In the genomic region with DNA sequence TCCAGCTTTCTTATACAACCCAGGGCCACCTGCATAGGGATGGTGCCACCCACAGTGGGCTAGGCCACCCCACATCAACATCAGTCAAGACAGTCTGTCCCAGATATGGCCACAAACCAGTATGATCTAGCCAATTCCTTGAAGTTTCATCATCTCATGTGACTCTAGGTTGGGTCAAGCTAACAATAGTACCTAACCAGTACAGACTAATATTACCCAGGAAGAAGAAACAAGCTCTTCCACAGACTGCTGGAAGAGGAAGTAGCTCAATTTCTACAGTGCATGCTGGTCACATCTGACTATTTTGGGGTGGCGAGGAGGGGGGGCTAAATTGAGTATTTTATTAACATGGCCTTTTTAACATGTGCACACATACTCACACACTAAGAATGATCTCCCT, we compare ENCODE assay signal across 22 mouse cellular contexts. TPM values are rescaled to one million over a fixed set of nuclear protein-coding genes. Genes with fewer than 3 reads are reported as not detected.
DNase-seq lines count a peak whose midpoint lies in the region; ATAC-seq and TF ChIP-seq lines count a peak whose summit lies in the region.
"Had no signal": no experiment of that assay in that cellular context is flagged by ENCODE, and none has a peak within 500 bp of the region (broad histone marks: within the 10 kb centered on the region; RNA-seq: fewer than 3 reads in every experiment).

No protein-coding gene starts in this region.

- no peaks in the 10 kb centered on the region for H3K4me1 ChIP-seq in lung, postnatal 0 days (ENCODE audit: insufficient read depth, low read depth, low read length)
- H3K4me1 ChIP-seq in CH12.LX (ENCODE audit: control insufficient read depth in 1 of 2, insufficient read depth in 2 of 2) = peaks cover 23 to 55% of the 10 kb centered on the region in 2 experiments
- no peaks in the 10 kb centered on the region; the same call in 1 of the 2 replicates for H3K4me1 ChIP-seq in liver, postnatal 0 days (ENCODE audit: insufficient read depth)
- peaks cover 10% of the 10 kb centered on the region for H3K4me1 ChIP-seq in small intestine, adult 2 months (ENCODE audit: control insufficient read depth, insufficient read depth, insufficient read length, low read length)
- H3K4me1 ChIP-seq in forebrain, embryonic 13.5 days = no peaks in the 10 kb centered on the region
- H3K4me1 ChIP-seq: embryonic facial prominence, embryonic 10.5 days; forebrain, embryonic 12.5 days; heart, embryonic 12.5 days; midbrain, embryonic 10.5 days had no signal

- DNase-seq in lung, postnatal 0 days (ENCODE audit: low spot score) = peak; percentile 41
- DNase-seq in lung, adult 18-20 months = no peak
- DNase-seq in CH12.LX (ENCODE audit: extremely low read depth) = no peak
- no peak for DNase-seq in liver, postnatal 0 days
- DNase-seq in urinary bladder, postnatal 10 days (ENCODE audit: low spot score) = no peak
- DNase-seq: adrenal gland, adult 8-10 months; cerebellum, adult 11-12 months; cerebellum, postnatal 25 days; heart, adult 11 months; heart, postnatal 14 days; layer of hippocampus, postnatal 36 days; right cerebral cortex, adult 18-20 months had no signal

- TF ChIP-seq RAD21 in CH12.LX (IDR thresholded peaks at IDR 0.05; ENCODE audit: low read depth, low read length) = no peak

- no peaks in the 10 kb centered on the region for H3K27me3 ChIP-seq in lung, postnatal 0 days (replicated peaks; ENCODE audit: insufficient read depth, low read length)
- no peaks in the 10 kb centered on the region for H3K27me3 ChIP-seq in CH12.LX (replicated peaks)
- no peaks in the 10 kb centered on the region for H3K27me3 ChIP-seq in liver, postnatal 0 days (ENCODE audit: insufficient read depth, low read length)
- no peaks in the 10 kb centered on the region for H3K27me3 ChIP-seq in small intestine, adult 2 months (ENCODE audit: control insufficient read depth, insufficient read depth, low read length)
- no peaks in the 10 kb centered on the region for H3K27me3 ChIP-seq in forebrain, embryonic 13.5 days
- H3K27me3 ChIP-seq: forebrain, embryonic 12.5 days; heart, embryonic 12.5 days; Patski had no signal

- no peaks in the 10 kb centered on the region; the same call in 1 of the 2 replicates for H3K36me3 ChIP-seq in lung, postnatal 0 days (ENCODE audit: insufficient read depth, low read length)
- H3K36me3 ChIP-seq in CH12.LX (replicated peaks in 1 of 2; ENCODE audit: control insufficient read depth in 1 of 2, insufficient read depth in 1 of 2, low read length in 1 of 2) = peaks cover 16 to 48% of the 10 kb centered on the region in 2 experiments
- no peaks in the 10 kb centered on the region for H3K36me3 ChIP-seq in liver, postnatal 0 days (replicated peaks; ENCODE audit: insufficient read depth, low read length)
- peaks cover 73% of the 10 kb centered on the region for H3K36me3 ChIP-seq in small intestine, adult 2 months (ENCODE audit: control insufficient read depth, insufficient read depth, low read length)
- H3K36me3 ChIP-seq in forebrain, embryonic 13.5 days (ENCODE audit: poor library complexity, severe bottlenecking) = no peaks in the 10 kb centered on the region
- H3K36me3 ChIP-seq: forebrain, embryonic 12.5 days; heart, embryonic 12.5 days; midbrain, embryonic 10.5 days had no signal

- H3K9ac ChIP-seq in lung, postnatal 0 days (replicated peaks; ENCODE audit: low read depth) = no peak overlapping the region
- no peak overlapping the region for H3K9ac ChIP-seq in CH12.LX (ENCODE audit: insufficient read depth, low read depth)
- H3K9ac ChIP-seq in liver, postnatal 0 days (replicated peaks) = no peak overlapping the region
- no peak overlapping the region for H3K9ac ChIP-seq in forebrain, embryonic 13.5 days
- H3K9ac ChIP-seq: forebrain, embryonic 12.5 days; heart, embryonic 12.5 days; hindbrain, embryonic 14.5 days had no signal

- peak; percentile 23; the same call in 1 of the 2 replicates for ATAC-seq in lung, postnatal 0 days
- ATAC-seq in liver, postnatal 0 days = 0 out of 2 replicates have a peak, but pooled peaks have one; percentile 40
- no peak for ATAC-seq in cerebellum, adult (ENCODE audit: insufficient number of reproducible peaks, low FRiP score, low TSS enrichment)
- ATAC-seq in forebrain, embryonic 13.5 days = no peak
- ATAC-seq: Patski had no signal

- dilution Hi-C loops in CH12.LX (cut with MboI; ENCODE audit: extremely low pct_ligation_motif_present, extremely low pct_unique_long_range_greater_than_20kb, low sequenced_read_pairs) = no loop called here

- H3K27ac ChIP-seq in lung, postnatal 0 days (ENCODE audit: low read length) = no peak overlapping the region
- H3K27ac ChIP-seq in CH12.LX (ENCODE audit: insufficient read depth, low read depth) = peak overlapping the region; percentile 12
- peak overlapping the region; percentile 19; the same call in 1 of the 2 replicates for H3K27ac ChIP-seq in liver, postnatal 0 days (ENCODE audit: low read depth)
- peak overlapping the region; percentile 58; the same call in 1 of the 2 replicates for H3K27ac ChIP-seq in small intestine, adult 2 months (ENCODE audit: insufficient read depth, low read depth, low read length)
- no peak overlapping the region for H3K27ac ChIP-seq in forebrain, embryonic 13.5 days
- H3K27ac ChIP-seq: embryonic facial prominence, embryonic 10.5 days; forebrain, embryonic 12.5 days; hindbrain, embryonic 14.5 days; kidney, postnatal 0 days; midbrain, embryonic 10.5 days had no signal

- TF ChIP-seq CTCF in lung, postnatal 0 days (IDR thresholded peaks at IDR 0.05) = no peak
- no peak for TF ChIP-seq CTCF in CH12.LX (conservative IDR thresholded peaks at IDR 0.05 in 1 of 2, IDR thresholded peaks at IDR 0.05 in 1 of 2; ENCODE audit: low read depth in 2 of 2, low read length in 2 of 2)
- no peak for TF ChIP-seq CTCF in liver, postnatal 0 days (IDR thresholded peaks at IDR 0.05; ENCODE audit: low read depth)
- TF ChIP-seq CTCF in small intestine, adult 2 months (IDR thresholded peaks at IDR 0.05; ENCODE audit: extremely low read depth, insufficient read length, insufficient replicate concordance, low read depth, low read length) = no peak

- H3K4me3 ChIP-seq in lung, postnatal 0 days (ENCODE audit: low read depth, low read length) = no peak overlapping the region
- H3K4me3 ChIP-seq in CH12.LX (replicated peaks in 1 of 3; ENCODE audit: low read depth in 2 of 3, low read length in 2 of 3, poor library complexity in 1 of 3) = no peak overlapping the region
- no peak overlapping the region for H3K4me3 ChIP-seq in liver, postnatal 0 days (ENCODE audit: low read depth, low read length)
- H3K4me3 ChIP-seq in small intestine, adult 2 months (ENCODE audit: low read depth, low read length) = no peak overlapping the region
- H3K4me3 ChIP-seq in forebrain, embryonic 13.5 days = no peak overlapping the region
- H3K4me3 ChIP-seq: embryonic facial prominence, embryonic 10.5 days; forebrain, embryonic 12.5 days; heart, embryonic 12.5 days; midbrain, embryonic 10.5 days had no signal

- WGBS in lung, postnatal 0 days = 86% methylated on average over 1 of the region's 1 CpGs
- 74% methylated on average over 1 of the region's 1 CpGs for WGBS in liver, postnatal 0 days (ENCODE audit: insufficient replicate concordance)
- 89% methylated on average over 1 of the region's 1 CpGs for WGBS in small intestine, adult 2 months
- WGBS in forebrain, embryonic 13.5 days = 95% methylated on average over 1 of the region's 1 CpGs

- no peaks in the 10 kb centered on the region for H3K79me2 ChIP-seq in CH12.LX (replicated peaks; ENCODE audit: control insufficient read depth, extremely low read depth, insufficient read depth, poor library complexity, severe bottlenecking)

- TF ChIP-seq EP300 in lung, postnatal 0 days (IDR thresholded peaks at IDR 0.05) = no peak
- no peak for TF ChIP-seq EP300 in CH12.LX (IDR thresholded peaks at IDR 0.05; ENCODE audit: low read length)
- TF ChIP-seq EP300 in liver, postnatal 0 days (IDR thresholded peaks at IDR 0.05; ENCODE audit: low read depth) = no peak

- in situ Hi-C loops in CH12.LX (cut with MboI; ENCODE audit: low pct_ligation_motif_present, low pct_unique_long_range_greater_than_20kb, low sequenced_read_pairs) = no loop called here

- H3K9me3 ChIP-seq in lung, postnatal 0 days (ENCODE audit: low read length) = no peaks in the 10 kb centered on the region
- peaks cover 6% of the 10 kb centered on the region for H3K9me3 ChIP-seq in CH12.LX (replicated peaks; ENCODE audit: low read length)
- H3K9me3 ChIP-seq in liver, postnatal 0 days (ENCODE audit: low read length) = no peaks in the 10 kb centered on the region
- no peaks in the 10 kb centered on the region for H3K9me3 ChIP-seq in forebrain, embryonic 13.5 days (replicated peaks)
- H3K9me3 ChIP-seq: embryonic facial prominence, embryonic 10.5 days; forebrain, embryonic 12.5 days; heart, embryonic 12.5 days; midbrain, embryonic 10.5 days had no signal

- no peak for TF ChIP-seq POLR2A in CH12.LX (IDR thresholded peaks at IDR 0.05; ENCODE audit: low read depth, low read length)
- TF ChIP-seq POLR2A in small intestine, adult 2 months (IDR thresholded peaks at IDR 0.05; ENCODE audit: low read depth, low read length) = no peak

- H3K4me2 ChIP-seq in lung, postnatal 0 days (replicated peaks; ENCODE audit: low read depth, low read length) = no peak overlapping the region
- no peak overlapping the region for H3K4me2 ChIP-seq in CH12.LX (ENCODE audit: insufficient read depth, low read depth, poor library complexity, severe bottlenecking)
- no peak overlapping the region for H3K4me2 ChIP-seq in liver, postnatal 0 days (ENCODE audit: low read depth, low read length)
- H3K4me2 ChIP-seq in forebrain, embryonic 13.5 days = no peak overlapping the region
- H3K4me2 ChIP-seq: forebrain, embryonic 12.5 days; heart, embryonic 12.5 days; hindbrain, embryonic 14.5 days had no signal

RNA-seq across cellular contexts. Expression of a gene that starts 54.4 kb away (rescaled TPM):
- 5.4 and 6.0 TPM in 2 replicates for polyA plus RNA-seq in lung, postnatal 0 days (2015; fragmentation: Nextera tagmentation; extraction: Ambion mirVana)
- total RNA-seq in CH12.LX (2012; rRNA removed) (23.2 and 25.1 TPM in 2 replicates), CH12.LX (2014; rRNA removed) (22.9 and 25.4 TPM in 2 replicates)
- 19.9 and 22.3 TPM in 2 replicates for polyA plus RNA-seq in CH12.LX (2012; ENCODE audit: insufficient read length, low read depth)
- polyA plus RNA-seq in liver, postnatal 0 days (2015; fragmentation: Nextera tagmentation; extraction: Ambion mirVana) = 0.66 and 1.4 TPM in 2 replicates
- 21.6 and 53.3 TPM in 2 replicates for polyA plus RNA-seq in small intestine, adult 2 months (2012; rRNA removed)
- polyA plus RNA-seq in forebrain, embryonic 13.5 days (2015; fragmentation: Nextera tagmentation; extraction: Ambion mirVana) = 5.0 and 6.9 TPM in 2 replicates

RNA-seq across cellular contexts. Expression of a gene that starts 56.5 kb away (rescaled TPM):
- polyA plus RNA-seq in lung, postnatal 0 days (2015; fragmentation: Nextera tagmentation; extraction: Ambion mirVana) = 156 and 177 TPM in 2 replicates
- total RNA-seq in CH12.LX (2012; rRNA removed) = 56.6 and 58.5 TPM in 2 replicates
- total RNA-seq in CH12.LX (2014; rRNA removed) = 75.5 and 76.3 TPM in 2 replicates
- polyA plus RNA-seq in CH12.LX (2012; ENCODE audit: insufficient read length, low read depth) = 39.9 and 41.8 TPM in 2 replicates
- 77.0 and 78.6 TPM in 2 replicates for polyA plus RNA-seq in liver, postnatal 0 days (2015; fragmentation: Nextera tagmentation; extraction: Ambion mirVana)
- polyA plus RNA-seq in small intestine, adult 2 months (2012; rRNA removed) = 15.6 and 36.6 TPM in 2 replicates
- 120 and 131 TPM in 2 replicates for polyA plus RNA-seq in forebrain, embryonic 13.5 days (2015; fragmentation: Nextera tagmentation; extraction: Ambion mirVana)

RNA-seq across cellular contexts. Expression of a gene that starts 56.5 kb away (rescaled TPM):
- polyA plus RNA-seq in lung, postnatal 0 days (2015; fragmentation: Nextera tagmentation; extraction: Ambion mirVana) = 23.8 and 24.1 TPM in 2 replicates
- total RNA-seq in CH12.LX (2012; rRNA removed) (43.8 and 49.7 TPM in 2 replicates), CH12.LX (2014; rRNA removed) (61.4 and 62.8 TPM in 2 replicates)
- polyA plus RNA-seq in CH12.LX (2012; ENCODE audit: insufficient read length, low read depth) = 69.8 and 79.8 TPM in 2 replicates
- 19.6 and 23.0 TPM in 2 replicates for polyA plus RNA-seq in liver, postnatal 0 days (2015; fragmentation: Nextera tagmentation; extraction: Ambion mirVana)
- polyA plus RNA-seq in small intestine, adult 2 months (2012; rRNA removed) = 18.6 and 30.0 TPM in 2 replicates
- polyA plus RNA-seq in forebrain, embryonic 13.5 days (2015; fragmentation: Nextera tagmentation; extraction: Ambion mirVana) = 44.2 and 50.4 TPM in 2 replicates

Comparison
In these comparisons a context has a peak if more than half of its experiments do, and no peak if none do; other contexts are left out.
1. ATAC-seq: peak in lung, postnatal 0 days (single experiment) and liver, postnatal 0 days (single experiment); none in cerebellum, adult (single experiment) and forebrain, embryonic 13.5 days (single experiment).
2. H3K27ac ChIP-seq: peak in CH12.LX (single experiment), liver, postnatal 0 days (single experiment) and small intestine, adult 2 months (single experiment); none in lung, postnatal 0 days (single experiment) and forebrain, embryonic 13.5 days (single experiment).